26 mouse cellular contexts compared by ENCODE assay signal in genomic region chr9:44191166-44191565, GRCm38 (mm10). TPM values are rescaled to one million over a fixed set of nuclear protein-coding genes. Genes with fewer than 3 reads are reported as not detected.
DNase-seq lines count a peak whose midpoint lies in the region; ATAC-seq and TF ChIP-seq lines count a peak whose summit lies in the region.
"Had no signal": no experiment of that assay in that cellular context is flagged by ENCODE, and none has a peak within 500 bp of the region (broad histone marks: within the 10 kb centered on the region; RNA-seq: fewer than 3 reads in every experiment).

No protein-coding gene starts in this region.

- H3K79me2 ChIP-seq in liver, adult 2 months (ENCODE audit: control insufficient read depth, insufficient read depth, low read length) = no peaks in the 10 kb centered on the region; the same call in 1 of the 2 replicates

- no peak overlapping the region for H3K4me2 ChIP-seq in heart, embryonic 12.5 days
- H3K4me2 ChIP-seq: forebrain, embryonic 15.5 days; heart, embryonic 11.5 days; hindbrain, embryonic 14.5 days; limb, embryonic 13.5 days; midbrain, embryonic 15.5 days had no signal

- no peak for TF ChIP-seq CTCF in liver, adult 2 months (IDR thresholded peaks at IDR 0.05; ENCODE audit: low read depth, low read length)

- TF ChIP-seq POLR2A in liver, adult 2 months (IDR thresholded peaks at IDR 0.05; ENCODE audit: extremely low read depth, insufficient read depth, low read length) = no peak

- peak; percentile 73 for ATAC-seq in megakaryocyte progenitor cell, adult 5-6 weeks (replicated peaks; ENCODE audit: poor library complexity)
- no peak for ATAC-seq in erythroid progenitor cell, adult 5-6 weeks (replicated peaks; ENCODE audit: low FRiP score, poor library complexity, severe bottlenecking)
- ATAC-seq in heart, embryonic 12.5 days (ENCODE audit: insufficient number of reproducible peaks, low FRiP score) = no peak
- ATAC-seq: forebrain, embryonic 15.5 days; midbrain, embryonic 15.5 days had no signal

- H3K27ac ChIP-seq in liver, adult 2 months (replicated peaks; ENCODE audit: insufficient read depth, low read depth, low read length) = no peak overlapping the region
- no peak overlapping the region for H3K27ac ChIP-seq in heart, embryonic 12.5 days (ENCODE audit: poor library complexity, severe bottlenecking)
- H3K27ac ChIP-seq: forebrain, embryonic 15.5 days; hindbrain, embryonic 14.5 days; limb, embryonic 13.5 days; midbrain, embryonic 15.5 days; stomach, postnatal 0 days had no signal

- peak; percentile 82 for DNase-seq in liver, adult 2 months (ENCODE audit: extremely low read depth, low read depth, low spot score)
- DNase-seq in liver (no peak), adipocyte (ENCODE audit: low spot score) (peak; percentile 77)
- peak; percentile 88 for DNase-seq in gonadal fat pad, adult 2 months (ENCODE audit: low read depth)
- no peak for DNase-seq in cerebellum, adult 11-12 months
- DNase-seq: adrenal gland, postnatal 10 days; B cell, adult 2 months; cerebellum, adult 8-10 months; gastrocnemius, postnatal 14 days; kidney, adult 8-10 months; kidney, postnatal 4 days; right cerebral cortex, postnatal 25 days had no signal

- no peak overlapping the region for H3K4me3 ChIP-seq in liver, adult 2 months (ENCODE audit: insufficient read depth, low read depth, low read length)
- no peak overlapping the region for H3K4me3 ChIP-seq in heart, embryonic 12.5 days
- H3K4me3 ChIP-seq: forebrain, embryonic 15.5 days; limb, embryonic 13.5 days; midbrain, embryonic 15.5 days had no signal

- no peaks in the 10 kb centered on the region for H3K27me3 ChIP-seq in liver, adult 2 months (ENCODE audit: control insufficient read depth, insufficient read depth, low read length)
- H3K27me3 ChIP-seq in heart, embryonic 12.5 days (replicated peaks) = no peaks in the 10 kb centered on the region
- H3K27me3 ChIP-seq: forebrain, embryonic 15.5 days; limb, embryonic 13.5 days; midbrain, embryonic 15.5 days had no signal

- H3K36me3 ChIP-seq in liver, adult 2 months (ENCODE audit: control insufficient read depth, insufficient read depth, low read length) = no peaks in the 10 kb centered on the region; the same call in 1 of the 2 replicates
- H3K36me3 ChIP-seq in heart, embryonic 12.5 days = peaks cover 3% of the 10 kb centered on the region
- H3K36me3 ChIP-seq: forebrain, embryonic 15.5 days had no signal

- no peaks in the 10 kb centered on the region for H3K9me3 ChIP-seq in heart, embryonic 12.5 days (replicated peaks)
- H3K9me3 ChIP-seq: forebrain, embryonic 15.5 days; limb, embryonic 13.5 days; midbrain, embryonic 15.5 days had no signal

- no peak overlapping the region for H3K9ac ChIP-seq in liver, adult 2 months (ENCODE audit: low read depth, low read length)
- H3K9ac ChIP-seq in heart, embryonic 12.5 days = no peak overlapping the region
- H3K9ac ChIP-seq: forebrain, embryonic 15.5 days; hindbrain, embryonic 14.5 days; limb, embryonic 13.5 days; midbrain, embryonic 15.5 days had no signal

- H3K4me1 ChIP-seq in liver, adult 2 months (ENCODE audit: control insufficient read depth, insufficient read depth, low read length) = peaks cover 3% of the 10 kb centered on the region; the same call in 1 of the 2 replicates
- H3K4me1 ChIP-seq in heart, embryonic 12.5 days (replicated peaks) = peaks cover 29% of the 10 kb centered on the region

- 54% methylated on average over 3 of the region's 3 CpGs for WGBS in liver, adult 2 months
- WGBS in heart, embryonic 12.5 days = 84% methylated on average over 3 of the region's 3 CpGs

RNA-seq across cellular contexts. Expression of gene Cbl, which starts 42.7 kb away (rescaled TPM):
- total RNA-seq in liver, adult 2 months (2014; rRNA removed) = 2.8 and 4.3 TPM in 2 replicates
- 1.8 and 2.4 TPM in 2 replicates for polyA plus RNA-seq in liver, adult 2 months (2012; rRNA removed)
- polyA plus RNA-seq in gonadal fat pad, adult 2 months (2012; rRNA removed) = 12.2 and 14.1 TPM in 2 replicates
- 106 and 109 TPM in 2 replicates for total RNA-seq in megakaryocyte progenitor cell, adult 5-6 weeks (2015)
- total RNA-seq in megakaryocyte progenitor cell, adult 5-6 weeks (2017) = 28.9 and 45.7 TPM in 2 replicates
- total RNA-seq in erythroid progenitor cell, adult 5-6 weeks (2015; ENCODE audit: low replicate concordance) = 43.2 TPM in 2 replicates
- 16.2 and 21.3 TPM in 2 replicates for total RNA-seq in erythroid progenitor cell, adult 5-6 weeks (2017; ENCODE audit: low replicate concordance)
- 18.3 and 20.0 TPM in 2 replicates for polyA plus RNA-seq in heart, embryonic 12.5 days (2016; fragmentation: Nextera tagmentation; extraction: Ambion mirVana)

RNA-seq across cellular contexts. Expression of gene Ccdc153, which starts 49.3 kb away (rescaled TPM):
- total RNA-seq in liver, adult 2 months (2014; rRNA removed) = not detected in 2 replicates
- not detected in 2 replicates for polyA plus RNA-seq in liver, adult 2 months (2012; rRNA removed)
- 6.6 and 6.9 TPM in 2 replicates for polyA plus RNA-seq in gonadal fat pad, adult 2 months (2012; rRNA removed)
- not detected in 2 replicates for total RNA-seq in megakaryocyte progenitor cell, adult 5-6 weeks (2015)
- not detected in 2 replicates for total RNA-seq in megakaryocyte progenitor cell, adult 5-6 weeks (2017)
- not detected in 2 replicates for total RNA-seq in erythroid progenitor cell, adult 5-6 weeks (2015; ENCODE audit: low replicate concordance)
- not detected in 2 replicates for total RNA-seq in erythroid progenitor cell, adult 5-6 weeks (2017; ENCODE audit: low replicate concordance)
- not detected in 2 replicates for polyA plus RNA-seq in heart, embryonic 12.5 days (2016; fragmentation: Nextera tagmentation; extraction: Ambion mirVana)
- total RNA-seq: gastrocnemius, postnatal 14 days; heart, postnatal 25 days; megakaryocyte-erythroid progenitor cell, adult 5-6 weeks had no signal
- polyA plus RNA-seq: embryonic facial prominence, embryonic 11.5 days; heart, embryonic 11.5 days; hindbrain, embryonic 14.5 days; intestine, embryonic 14.5 days; limb, embryonic 13.5 days; liver, embryonic 16.5 days; midbrain, embryonic 15.5 days; stomach, postnatal 0 days had no signal

RNA-seq across cellular contexts. Expression of gene Mcam, which starts 56.9 kb away (rescaled TPM):
- 3.6 and 6.7 TPM in 2 replicates for total RNA-seq in liver, adult 2 months (2014; rRNA removed)
- 4.2 and 4.5 TPM in 2 replicates for polyA plus RNA-seq in liver, adult 2 months (2012; rRNA removed)
- polyA plus RNA-seq in gonadal fat pad, adult 2 months (2012; rRNA removed) = 196 and 288 TPM in 2 replicates
- 0.12 TPM in 1 of 2 replicates, not detected in the other for total RNA-seq in megakaryocyte progenitor cell, adult 5-6 weeks (2015)
- 0.14 TPM in 1 of 2 replicates, not detected in the other for total RNA-seq in megakaryocyte progenitor cell, adult 5-6 weeks (2017)
- not detected in 2 replicates for total RNA-seq in erythroid progenitor cell, adult 5-6 weeks (2015; ENCODE audit: low replicate concordance)
- 0.30 TPM in 1 of 2 replicates, not detected in the other for total RNA-seq in erythroid progenitor cell, adult 5-6 weeks (2017; ENCODE audit: low replicate concordance)
- 129 and 130 TPM in 2 replicates for polyA plus RNA-seq in heart, embryonic 12.5 days (2016; fragmentation: Nextera tagmentation; extraction: Ambion mirVana)

Comparison
In these comparisons a context has a peak if more than half of its experiments do, and no peak if none do; other contexts are left out.
1. DNase-seq: peak in liver, adult 2 months (single experiment), adipocyte (single experiment) and gonadal fat pad, adult 2 months (single experiment); none in liver (single experiment) and cerebellum, adult 11-12 months (single experiment).